Mouse (Mus musculus) testis, postnatal 14 days (tissue): ENCODE results near the gene Nop56.

Experiments used
- DNase-seq: peaks from one replicate; pipeline ENCODE4 v3.0.0; 2021; ENCODE audit warnings: low spot score

Gene Nop56

GRCm38 (mm10) chr2:130274149-130274861, at the start of gene Nop56:
Gene Nop56, plus strand, starts transcription at chr2:130274430.
- DNase-seq, result peak; percentile 98

DNA sequence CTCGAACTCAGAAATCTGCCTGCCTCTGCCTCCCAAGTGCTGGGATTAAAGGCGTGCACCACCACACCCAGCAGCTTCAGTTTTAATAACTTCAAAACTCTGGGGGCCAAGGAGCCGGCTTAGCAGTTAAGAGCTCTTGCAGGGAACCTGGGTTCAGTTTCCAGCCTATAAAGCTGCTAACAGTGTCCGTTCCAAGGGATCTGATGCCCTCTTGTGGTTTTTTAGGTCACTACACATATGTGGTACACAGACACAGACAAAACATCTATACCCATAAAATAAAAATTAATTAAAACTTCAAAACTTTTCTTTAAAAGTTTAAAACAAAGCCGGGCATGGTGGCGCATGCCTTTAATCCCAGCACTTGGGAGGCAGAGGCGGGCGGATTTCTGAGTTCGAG, 27.3 kb upstream of the Nop56 start:
- no peak for DNase-seq

GRCm38 (mm10) chr2:130248226-130248625, 26.0 kb upstream of the Nop56 start:
- DNase-seq, result no peak

DNA sequence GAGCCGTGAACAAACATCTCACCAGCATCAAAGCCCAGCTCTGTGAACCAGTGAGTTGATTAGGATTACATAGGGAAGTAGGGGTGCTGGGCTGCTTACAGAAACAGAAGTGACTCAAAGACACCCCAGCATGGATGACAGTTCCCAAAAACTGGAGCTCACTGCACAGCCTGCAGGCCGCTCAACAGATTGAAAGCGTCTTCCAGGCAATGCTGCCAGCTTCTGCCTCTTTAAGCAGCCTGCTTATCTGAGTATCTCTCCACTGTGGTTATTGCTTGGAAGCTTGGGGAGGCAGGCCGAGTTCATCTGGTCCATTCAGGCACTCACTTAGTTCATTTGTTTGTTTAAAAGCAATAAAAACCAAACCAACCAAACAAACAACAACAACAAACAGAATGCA, 17.5 kb upstream of the Nop56 start:
- no peak for DNase-seq

DNA sequence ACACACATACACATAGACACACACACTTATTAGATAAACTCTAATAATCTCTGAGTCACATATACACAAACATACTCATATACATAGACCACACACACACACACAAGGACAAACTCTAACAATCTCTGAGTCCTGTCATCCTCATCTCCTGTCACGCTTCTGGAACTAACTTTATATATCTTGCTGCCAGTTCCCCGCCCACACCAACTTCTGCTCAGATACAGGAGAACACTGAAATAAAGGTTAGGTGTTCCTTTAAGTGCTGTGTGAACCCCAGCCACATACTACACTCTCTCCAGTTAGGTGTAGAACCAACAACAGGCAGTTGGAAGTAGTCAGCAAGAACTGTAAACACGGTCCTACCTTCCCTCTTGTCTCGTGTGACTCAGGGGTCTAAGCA, 13.4 kb upstream of the Nop56 start:
- no peak for DNase-seq

- no peak for DNase-seq
Measured at GRCm38 (mm10) chr2:130261914-130262313, 12.3 kb upstream of the Nop56 start.

- DNase-seq, result no peak
Measured at GRCm38 (mm10) chr2:130262398-130262797, 11.8 kb upstream of the Nop56 start.

- no peak for DNase-seq
Measured at GRCm38 (mm10) chr2:130265520-130265919, 8.7 kb upstream of the Nop56 start.

- no peak for DNase-seq
Measured at GRCm38 (mm10) chr2:130268074-130268473, 6.2 kb upstream of the Nop56 start.

- DNase-seq, result no peak
Measured at GRCm38 (mm10) chr2:130273732-130274131, 498 bp upstream of the Nop56 start.

DNA sequence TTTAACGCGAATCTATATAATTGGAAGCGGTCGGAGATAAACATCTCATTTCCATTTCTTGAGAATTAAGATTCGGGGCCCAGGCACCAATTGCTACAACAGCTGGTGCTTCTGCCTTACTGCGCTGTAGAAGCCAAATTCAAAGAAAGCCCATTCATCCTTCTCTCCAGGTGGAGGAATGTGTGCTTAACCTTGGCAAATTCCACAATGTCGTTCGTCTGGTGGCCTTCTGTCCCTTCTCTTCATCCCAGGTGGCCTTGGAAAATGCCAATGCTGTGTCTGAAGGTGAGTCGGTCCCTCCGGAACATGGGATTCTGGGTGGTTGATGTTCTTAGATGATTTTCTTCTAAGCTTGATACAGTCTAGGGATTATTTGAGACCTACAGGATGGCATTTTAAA, 632 bp downstream of the Nop56 start:
- no peak for DNase-seq

DNA sequence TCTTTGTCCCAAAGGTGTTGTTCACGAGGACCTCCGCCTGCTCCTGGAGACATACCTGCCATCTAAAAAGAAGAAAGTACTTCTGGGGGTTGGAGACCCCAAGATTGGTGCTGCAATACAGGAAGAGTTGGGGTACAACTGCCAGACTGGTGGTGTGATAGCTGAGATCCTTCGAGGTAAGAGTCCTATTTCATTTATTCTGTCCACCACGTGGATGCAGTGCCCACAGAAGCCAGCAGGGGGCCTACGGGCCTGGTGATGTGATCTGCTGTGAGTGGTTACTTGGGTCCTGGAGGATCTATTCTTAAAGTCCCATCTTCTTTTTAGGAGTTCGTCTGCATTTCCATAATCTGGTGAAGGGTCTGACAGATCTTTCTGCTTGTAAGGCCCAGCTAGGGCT, 1.4 kb downstream of the Nop56 start:
- DNase-seq, result no peak

GRCm38 (mm10) chr2:130279600-130280091, 5.4 kb downstream of the Nop56 start:
- no peak for DNase-seq

DNA sequence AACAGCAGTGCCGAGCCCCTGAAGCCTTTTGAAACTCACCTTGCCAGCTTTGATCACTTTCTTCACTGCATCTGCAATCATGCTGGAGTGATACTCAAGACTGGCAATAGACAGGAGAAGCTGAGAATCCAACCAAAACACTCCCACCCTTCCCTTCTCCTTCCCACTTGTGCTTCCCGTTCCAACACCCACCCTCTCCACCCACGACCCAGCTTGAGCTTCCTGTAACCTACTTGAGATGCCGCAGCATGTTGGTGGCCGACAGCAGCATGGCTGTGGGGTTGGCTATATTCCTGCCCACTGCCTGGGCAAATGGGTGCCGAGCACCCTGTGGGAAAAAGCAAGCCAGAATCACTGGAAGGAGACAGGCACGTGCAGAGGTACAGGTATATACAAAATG, 6.0 kb downstream of the Nop56 start:
- no peak for DNase-seq

- no peak for DNase-seq
Measured at GRCm38 (mm10) chr2:130280818-130281217, 6.6 kb downstream of the Nop56 start.

DNA sequence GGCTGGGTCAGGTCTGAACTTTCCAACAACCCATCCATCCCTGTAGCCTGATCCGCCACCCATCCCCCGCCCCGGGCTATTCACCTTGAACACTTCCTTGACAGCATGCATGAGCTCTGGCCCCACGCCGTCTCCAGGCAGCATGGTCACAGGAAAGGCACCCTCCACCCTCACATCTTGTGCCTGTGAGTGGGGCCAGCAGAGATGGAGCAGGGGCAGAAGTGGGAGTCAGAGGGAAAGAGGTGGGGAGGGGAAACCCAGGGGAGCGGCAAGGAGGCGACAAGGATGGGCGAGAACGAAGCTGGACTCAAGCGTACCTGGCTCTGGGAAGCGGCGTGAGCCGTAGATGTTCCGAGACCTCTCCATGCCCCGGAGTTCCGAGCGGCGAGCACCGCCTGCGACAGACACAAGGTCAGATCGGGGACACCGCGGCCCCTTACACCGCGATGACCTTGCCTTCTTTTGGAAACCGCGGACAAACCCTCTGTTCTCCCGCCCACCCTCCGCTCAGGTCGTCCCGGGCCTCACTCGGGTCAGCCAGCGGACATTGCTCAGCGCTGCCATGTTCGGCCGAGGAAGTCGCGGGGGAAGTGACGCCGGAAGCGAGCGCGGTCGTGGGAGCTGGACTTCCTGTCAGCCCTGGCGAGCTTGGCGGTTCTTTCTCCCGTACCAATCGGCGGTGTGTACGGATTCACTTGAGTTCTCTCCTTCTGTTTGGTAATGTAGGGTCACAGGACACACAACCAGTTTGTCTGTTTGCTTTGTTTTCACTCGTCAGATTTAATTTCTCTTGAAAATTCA, 9.8 kb downstream of the Nop56 start, which contains the start of gene Idh3b:
Idh3b (minus strand) TSS at position 694 of the 801 bp plus-strand sequence.
- DNase-seq, result peak; percentile 87

DNA sequence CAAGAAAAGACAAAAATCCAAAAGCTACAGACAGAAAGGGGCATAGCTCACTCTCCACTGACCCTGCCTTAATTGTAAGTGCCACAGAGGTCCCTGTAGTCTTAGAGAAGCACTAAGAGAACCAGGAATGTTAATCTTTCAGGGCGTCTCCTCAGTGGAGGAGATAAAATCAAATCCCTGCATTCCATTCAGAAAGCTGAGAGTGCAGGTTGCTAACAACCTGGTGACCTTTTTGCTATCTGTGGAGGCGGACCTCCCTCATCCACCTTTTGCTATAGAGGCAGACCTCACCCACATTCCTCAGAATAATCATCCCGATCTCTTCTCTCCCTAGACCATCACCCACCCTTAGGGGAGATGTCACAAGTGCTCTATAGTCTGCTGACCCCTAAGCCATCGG, 14.9 kb downstream of the Nop56 start:
- no peak for DNase-seq

GRCm38 (mm10) chr2:130291434-130291833, 17.2 kb downstream of the Nop56 start:
- peak; percentile 33 for DNase-seq

- no peak for DNase-seq
Measured at GRCm38 (mm10) chr2:130293009-130293408, 18.8 kb downstream of the Nop56 start.

GRCm38 (mm10) chr2:130293486-130293885, 19.3 kb downstream of the Nop56 start:
- no peak for DNase-seq

- DNase-seq, result no peak
Measured at GRCm38 (mm10) chr2:130294218-130294935, 20.1 kb downstream of the Nop56 start.

DNA sequence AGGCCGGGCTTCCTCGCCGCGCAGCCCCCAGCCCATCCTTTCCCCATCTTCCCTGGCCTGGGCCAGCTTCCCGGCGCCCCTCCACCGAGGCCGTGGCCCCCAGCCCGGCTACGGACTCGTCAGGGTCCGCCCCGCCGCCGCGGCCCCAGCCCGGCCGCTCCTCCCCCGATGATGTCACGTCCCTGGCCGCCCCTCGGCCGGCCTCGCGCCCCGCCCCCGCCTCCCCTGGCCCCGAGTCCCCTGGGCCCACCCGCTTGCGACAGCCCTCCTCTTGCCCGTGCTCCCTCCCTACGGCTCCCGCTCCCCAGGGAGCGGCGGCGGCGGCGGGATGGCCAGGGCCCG, 20.7 kb downstream of the Nop56 start, which contains the start of gene Ebf4:
Ebf4 (plus strand) TSS at position 234 of the 342 bp plus-strand sequence.
- DNase-seq, result peak; percentile 67
